Mouse (Mus musculus) stomach, embryonic 15.5 days (tissue): ENCODE results near the gene Add3. TPM values are rescaled to one million over a fixed set of nuclear protein-coding genes. Genes with fewer than 3 reads are reported as not detected.
A peak's percentile ranks its signal among the peaks of the same experiment; 100 is the strongest.

ENCODE experiments used
- ATAC-seq: fragments of 200-750 bp; cut with Nextera tagmentation; 2 replicates; pipeline ENCODE4 v1.8.0; 2017; ENCODE audit warnings: low read depth, moderate number of reproducible peaks, moderate TSS enrichment; ENCODE audit not compliant: insufficient read depth, low FRiP score
- H3K27ac ChIP-seq: fragments of 300-500 bp; sonication (generic); 2 replicates; pipeline ENCODE4 v1.5.1; 2015; ENCODE audit warnings: mild to moderate bottlenecking, inconsistent platforms
- H3K27me3 ChIP-seq: fragments of 300-500 bp; sonication (generic); replicated peaks from 2 replicates; pipeline ENCODE4 v1.6.1; 2015; ENCODE audit warnings: inconsistent platforms
- H3K36me3 ChIP-seq: fragments of 300-500 bp; sonication (generic); 2 replicates; pipeline ENCODE4 v1.6.1; 2015; ENCODE audit warnings: inconsistent platforms
- H3K4me1 ChIP-seq: fragments of 300-500 bp; sonication (generic); 2 replicates; pipeline ENCODE4 v1.6.1; 2015; ENCODE audit warnings: inconsistent platforms
- H3K4me2 ChIP-seq: fragments of 300-500 bp; sonication (generic); 2 replicates; pipeline ENCODE4 v1.6.1; 2015; ENCODE audit warnings: mild to moderate bottlenecking, inconsistent platforms
- H3K4me3 ChIP-seq: fragments of 300-500 bp; sonication (generic); replicated peaks from 2 replicates; pipeline ENCODE4 v1.5.1; 2015; ENCODE audit warnings: inconsistent platforms
- H3K9ac ChIP-seq: fragments of 300-500 bp; sonication (generic); 2 replicates; pipeline ENCODE4 v1.6.1; 2015; ENCODE audit warnings: inconsistent platforms
- H3K9me3 ChIP-seq: fragments of 300-500 bp; sonication (generic); 2 replicates; pipeline ENCODE4 v1.6.1; 2016; ENCODE audit warnings: inconsistent platforms
- whole genome bisulfite sequencing: fragments of 180-500 bp; shearing (Covaris S2); methylation state at CpG from one replicate; pipeline ENCODE4 v1.1.7; 2015; 5-methylcytosine and 5-hydroxymethylcytosine counted together
- polyA plus RNA-seq: library from polyadenylated mRNA; unstranded; fragments of >200 nt; fragmentation: Nextera tagmentation; extraction: Ambion mirVana; gene quantifications from 2 replicates; pipeline ENCODE4 v1.2.1, GENCODE M21; 2015

Gene Add3
- polyA plus RNA-seq, 1 experiment from 2014 or later, result 89.0 TPM

DNA sequence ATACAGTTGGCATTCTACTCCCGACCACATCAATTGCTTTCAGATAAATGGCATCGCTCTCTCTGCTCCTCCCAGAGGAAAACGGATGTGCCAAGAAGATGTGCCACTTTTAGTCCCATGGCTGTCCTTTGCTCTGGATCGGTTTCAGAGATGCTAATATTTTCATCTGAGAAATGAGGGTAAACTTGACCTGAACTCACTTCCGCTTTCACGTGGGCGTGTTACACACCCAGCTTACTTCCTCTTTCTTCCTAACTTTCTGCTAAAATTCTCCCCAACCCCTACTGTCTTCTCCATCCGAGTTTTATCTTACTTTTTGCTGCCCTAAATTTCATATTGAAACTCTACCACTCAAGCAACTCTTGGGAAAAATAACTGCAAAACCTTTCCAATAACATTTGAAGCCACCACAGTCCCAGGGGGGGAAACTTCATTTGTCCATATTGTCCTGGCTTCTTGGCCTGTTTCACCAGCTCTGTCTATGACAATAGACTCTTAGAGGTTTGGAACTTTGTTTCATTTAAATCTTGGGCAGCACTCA, 20.9 kb upstream of the Add3 start:
- no peak overlapping the region for H3K4me2 ChIP-seq
- H3K9me3 ChIP-seq, result no peaks in the 10 kb centered on the region
- H3K27me3 ChIP-seq, result no peaks in the 10 kb centered on the region
- H3K27ac ChIP-seq, result no peak overlapping the region
- no peak for ATAC-seq
- no peak overlapping the region for H3K4me3 ChIP-seq
- H3K36me3 ChIP-seq, result no peaks in the 10 kb centered on the region
- no peaks in the 10 kb centered on the region for H3K4me1 ChIP-seq
- H3K9ac ChIP-seq, result no peak overlapping the region
- WGBS, result 76% methylated on average over 8 of the region's 8 CpGs

GRCm38 (mm10) chr19:53120483-53120882, 19.8 kb upstream of the Add3 start:
- Histone ChIP-seq H3K9ac (no peak overlapping the region), H3K4me1 (no peaks in the 10 kb centered on the region), H3K27me3 (no peaks in the 10 kb centered on the region), H3K27ac (no peak overlapping the region), H3K4me3 (no peak overlapping the region), H3K4me2 (no peak overlapping the region), H3K36me3 (no peaks in the 10 kb centered on the region), H3K9me3 (no peaks in the 10 kb centered on the region)
- no peak for ATAC-seq
- 79% methylated on average over 3 of the region's 3 CpGs for WGBS

DNA sequence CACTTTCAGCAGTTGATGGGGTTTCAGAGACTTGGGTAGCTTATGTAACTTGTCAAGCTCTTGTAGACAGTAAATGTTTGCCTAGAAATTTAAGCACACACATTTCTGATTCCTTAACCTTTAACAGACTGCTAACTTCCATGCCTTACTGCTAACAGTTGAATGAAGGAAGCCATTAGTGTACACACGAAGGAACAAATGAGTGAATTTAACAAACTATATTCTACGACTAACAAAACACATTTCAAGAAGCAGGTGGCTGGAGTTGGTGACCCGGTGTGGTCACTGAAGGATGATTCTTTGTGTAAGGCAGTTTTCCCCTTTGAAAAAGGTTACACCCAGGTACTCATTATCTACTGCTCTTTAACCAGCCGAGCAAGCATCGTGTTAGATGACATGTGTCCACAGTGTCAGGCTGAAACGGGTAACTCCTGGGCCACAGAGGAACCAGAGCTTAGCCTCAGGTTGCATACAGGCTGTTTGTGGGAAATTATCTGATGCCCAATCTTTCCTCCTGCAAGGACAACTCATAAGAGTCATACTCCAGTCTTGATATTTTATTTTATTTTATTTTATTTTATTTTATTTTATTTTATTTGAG, 17.5 kb upstream of the Add3 start:
- H3K36me3 ChIP-seq, result no peaks in the 10 kb centered on the region
- 58% methylated on average over 6 of the region's 6 CpGs for WGBS
- H3K4me3 ChIP-seq, result no peak overlapping the region
- 0 out of 2 replicates have a peak, but pooled peaks cover 3% of the 10 kb centered on the region for H3K4me1 ChIP-seq
- no peaks in the 10 kb centered on the region for H3K9me3 ChIP-seq
- no peak overlapping the region for H3K9ac ChIP-seq
- H3K27me3 ChIP-seq, result no peaks in the 10 kb centered on the region
- H3K27ac ChIP-seq, result no peak overlapping the region
- no peak for ATAC-seq
- no peak overlapping the region for H3K4me2 ChIP-seq

DNA sequence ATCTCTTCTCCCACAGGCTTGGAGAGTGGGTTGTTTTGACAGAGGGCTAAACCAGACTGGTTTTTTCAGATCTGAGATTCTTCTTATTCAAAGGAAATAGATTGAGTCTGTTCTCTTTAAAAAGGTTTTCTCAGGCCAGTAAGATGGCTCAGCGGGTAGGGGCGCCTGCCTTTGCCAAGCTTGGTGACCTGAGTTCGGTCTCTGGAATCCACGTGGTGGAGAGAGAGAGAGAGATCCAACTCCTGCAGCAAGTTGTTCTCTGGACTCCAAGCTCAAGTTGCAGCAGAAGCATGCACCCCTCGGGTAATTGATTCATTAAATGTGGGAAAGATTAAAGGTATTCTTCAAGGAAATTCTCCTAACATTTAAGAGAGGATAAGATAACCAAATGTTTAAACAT, 16.9 kb upstream of the Add3 start:
- H3K36me3 ChIP-seq, result no peaks in the 10 kb centered on the region
- 59% methylated on average over 5 of the region's 5 CpGs for WGBS
- H3K9ac ChIP-seq, result no peak overlapping the region
- H3K27me3 ChIP-seq, result no peaks in the 10 kb centered on the region
- H3K27ac ChIP-seq, result no peak overlapping the region
- no peak for ATAC-seq
- H3K4me1 ChIP-seq, result peaks cover 7% of the 10 kb centered on the region; the same call in 1 of the 2 replicates
- H3K9me3 ChIP-seq, result no peaks in the 10 kb centered on the region
- no peak overlapping the region for H3K4me3 ChIP-seq
- H3K4me2 ChIP-seq, result no peak overlapping the region

DNA sequence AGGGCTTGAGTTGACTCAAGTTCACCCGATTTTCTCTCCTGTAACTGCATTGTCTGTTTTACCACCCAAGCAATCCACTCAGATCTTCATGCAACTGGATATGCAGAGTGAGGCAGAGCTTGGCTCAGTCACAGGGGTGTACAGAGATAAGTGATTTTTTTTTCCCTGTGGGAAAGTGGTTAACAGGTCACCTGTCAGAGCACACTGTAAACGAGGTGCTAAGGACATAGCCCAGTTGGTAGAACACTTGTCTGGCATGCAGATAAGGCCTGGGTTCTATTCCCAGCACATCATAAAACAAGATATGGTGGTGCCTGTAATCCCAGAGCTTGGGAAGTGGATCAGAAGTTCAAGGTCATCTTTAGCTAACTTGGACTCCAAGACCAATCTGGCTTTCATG, 14.6 kb upstream of the Add3 start:
- Histone ChIP-seq H3K27me3 (no peaks in the 10 kb centered on the region), H3K4me2 (no peak overlapping the region), H3K36me3 (no peaks in the 10 kb centered on the region), H3K9me3 (no peaks in the 10 kb centered on the region), H3K4me3 (no peak overlapping the region), H3K27ac (no peak overlapping the region), H3K4me1 (peaks cover 15% of the 10 kb centered on the region; the same call in 1 of the 2 replicates), H3K9ac (no peak overlapping the region)
- ATAC-seq, result no peak
- WGBS, result 62% methylated on average over 2 of the region's 2 CpGs

GRCm38 (mm10) chr19:53126546-53126945, 13.7 kb upstream of the Add3 start:
- no peak overlapping the region for H3K9ac ChIP-seq
- 88% methylated on average over 4 of the region's 4 CpGs for WGBS
- peak; percentile 12; the same call in 1 of the 2 replicates for ATAC-seq
- peaks cover 15% of the 10 kb centered on the region; the same call in 1 of the 2 replicates for H3K4me1 ChIP-seq
- H3K36me3 ChIP-seq, result no peaks in the 10 kb centered on the region
- H3K27me3 ChIP-seq, result no peaks in the 10 kb centered on the region
- no peak overlapping the region for H3K27ac ChIP-seq
- H3K4me3 ChIP-seq, result no peak overlapping the region
- no peak overlapping the region for H3K4me2 ChIP-seq
- H3K9me3 ChIP-seq, result no peaks in the 10 kb centered on the region

DNA sequence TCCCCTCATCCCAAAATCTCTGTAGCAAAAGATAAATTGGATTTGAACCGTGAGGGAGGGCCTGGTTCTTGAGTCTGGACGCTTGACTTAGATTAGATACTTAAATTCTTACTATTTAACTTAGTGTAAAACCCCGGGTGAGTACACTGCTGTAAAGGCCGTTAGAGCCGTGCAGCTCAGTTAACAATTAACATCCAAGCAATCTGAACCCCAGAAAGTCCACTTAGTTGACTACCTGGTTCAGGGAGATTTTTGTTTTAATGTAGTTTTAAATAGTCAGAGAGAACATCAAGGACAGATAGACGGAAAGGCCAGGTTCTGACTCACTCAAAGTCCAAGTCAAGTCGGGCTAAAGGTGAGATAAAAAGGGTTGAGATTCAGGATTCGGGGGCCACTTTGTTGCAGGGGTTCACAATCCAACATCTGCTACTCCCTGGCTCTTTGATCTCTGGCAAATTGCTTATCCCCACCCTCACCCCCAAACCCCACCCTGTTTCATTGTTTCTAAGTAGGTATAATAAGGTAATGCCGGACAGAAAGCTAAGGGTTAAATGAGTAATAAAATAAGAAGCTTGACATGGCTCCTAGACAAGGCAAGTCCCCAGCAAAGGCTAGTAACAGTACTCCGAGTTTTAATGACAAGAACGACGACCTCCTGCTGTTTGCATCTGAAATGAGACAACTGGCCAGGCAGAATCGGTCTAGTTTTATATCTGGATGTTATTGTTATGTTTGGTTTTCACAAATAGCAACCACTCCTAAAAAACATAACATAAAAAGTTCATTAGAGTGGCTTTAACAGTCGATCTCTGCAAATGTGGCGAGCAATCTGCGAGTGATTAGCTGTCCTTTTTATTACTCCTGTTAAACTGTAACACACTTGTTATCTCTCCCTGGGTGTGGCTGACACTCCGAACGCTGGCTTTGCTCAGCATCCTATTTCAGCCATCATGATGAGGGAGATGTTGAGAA, 12.6 kb upstream of the Add3 start:
- Histone ChIP-seq H3K4me1 (peaks cover 15% of the 10 kb centered on the region; the same call in 1 of the 2 replicates), H3K4me2 (no peak overlapping the region), H3K27me3 (no peaks in the 10 kb centered on the region), H3K4me3 (no peak overlapping the region), H3K27ac (no peak overlapping the region), H3K9me3 (no peaks in the 10 kb centered on the region), H3K36me3 (no peaks in the 10 kb centered on the region), H3K9ac (no peak overlapping the region)
- 38% methylated on average over 18 of the region's 18 CpGs for WGBS
- ATAC-seq, result no peak; the same call in 1 of the 2 replicates

DNA sequence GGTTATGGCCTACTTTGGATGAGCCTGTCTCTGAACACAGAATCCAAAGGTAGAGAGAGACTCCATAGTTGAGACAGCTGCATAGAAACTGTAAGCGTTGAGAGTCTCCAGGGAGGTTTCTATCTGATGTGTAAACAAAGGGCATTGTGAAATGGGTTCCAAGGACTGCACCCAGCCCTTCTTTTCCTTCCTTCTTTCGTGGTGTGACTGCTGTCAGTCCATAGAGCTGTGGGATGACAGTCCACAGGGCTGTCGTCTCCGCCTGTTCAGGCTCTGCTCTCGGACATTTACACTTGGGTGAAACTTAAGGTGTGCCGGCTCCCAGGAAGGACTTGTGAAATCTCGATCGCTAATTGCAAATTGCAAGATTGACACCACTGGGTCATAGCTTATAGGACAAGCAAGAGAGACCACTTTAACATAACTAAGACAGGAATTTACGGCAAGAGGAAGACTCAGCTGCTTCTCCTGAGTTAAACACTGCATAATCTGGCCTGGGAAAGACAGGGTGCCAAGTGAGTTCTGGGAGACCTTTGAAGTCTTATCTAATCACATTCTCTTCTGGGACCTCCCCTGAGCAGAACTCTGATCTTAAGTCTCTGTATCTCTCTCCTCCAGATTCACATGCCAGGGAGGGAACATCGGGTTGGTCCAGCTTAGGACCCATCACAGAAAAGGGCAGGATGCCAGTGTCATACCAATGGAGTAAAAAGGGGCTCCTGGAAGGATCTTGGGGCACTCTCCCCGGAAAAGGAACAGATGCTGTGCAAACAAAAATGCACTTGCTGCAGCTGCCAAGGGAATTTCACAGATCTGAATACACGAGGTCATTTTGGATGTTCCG, 11.5 kb upstream of the Add3 start:
- no peaks in the 10 kb centered on the region for H3K36me3 ChIP-seq
- no peak overlapping the region for H3K4me2 ChIP-seq
- H3K9me3 ChIP-seq, result no peaks in the 10 kb centered on the region
- WGBS, result 31% methylated on average over 13 of the region's 13 CpGs
- no peak overlapping the region for H3K9ac ChIP-seq
- no peak overlapping the region for H3K4me3 ChIP-seq
- H3K4me1 ChIP-seq, result peaks cover 15% of the 10 kb centered on the region; the same call in 1 of the 2 replicates
- H3K27ac ChIP-seq, result peak overlapping the region; percentile 31; the same call in 1 of the 2 replicates
- ATAC-seq, result peak; percentile 40; the same call in 1 of the 2 replicates
- no peaks in the 10 kb centered on the region for H3K27me3 ChIP-seq

GRCm38 (mm10) chr19:53130399-53131175, 9.7 kb upstream of the Add3 start:
- Histone ChIP-seq H3K4me2 (no peak overlapping the region), H3K9me3 (no peaks in the 10 kb centered on the region), H3K4me3 (no peak overlapping the region), H3K27me3 (no peaks in the 10 kb centered on the region), H3K36me3 (no peaks in the 10 kb centered on the region), H3K4me1 (peaks cover 15% of the 10 kb centered on the region; the same call in 1 of the 2 replicates), H3K27ac (0 out of 2 replicates have a peak overlapping the region, but pooled peaks have one; percentile 6), H3K9ac (no peak overlapping the region)
- peak; percentile 49; the same call in 1 of the 2 replicates for ATAC-seq
- 71% methylated on average over 16 of the region's 16 CpGs for WGBS

DNA sequence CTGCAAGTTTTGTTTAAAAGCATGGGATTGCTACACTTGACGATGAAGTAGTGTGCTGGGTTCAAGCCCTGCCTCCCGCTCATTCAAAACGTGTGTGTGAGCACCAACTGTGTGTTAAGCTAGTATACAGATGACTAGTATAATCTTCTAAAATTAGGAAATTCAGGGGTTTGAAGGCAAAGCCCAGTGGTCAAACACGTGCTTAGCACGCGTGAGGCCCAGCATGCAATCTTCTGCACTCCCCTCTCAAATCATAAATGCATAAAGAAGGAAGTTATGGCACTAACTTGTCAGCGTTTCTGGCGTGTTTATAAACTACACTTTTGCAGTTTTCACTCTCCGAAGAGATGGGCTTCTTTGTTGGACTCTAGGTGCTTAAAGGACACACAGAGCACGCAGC, 7.8 kb upstream of the Add3 start:
- WGBS, result 80% methylated on average over 10 of the region's 10 CpGs
- no peak for ATAC-seq
- no peak overlapping the region for H3K9ac ChIP-seq
- no peak overlapping the region for H3K4me3 ChIP-seq
- H3K4me2 ChIP-seq, result no peak overlapping the region
- H3K9me3 ChIP-seq, result no peaks in the 10 kb centered on the region
- no peaks in the 10 kb centered on the region for H3K36me3 ChIP-seq
- no peaks in the 10 kb centered on the region for H3K27me3 ChIP-seq
- H3K4me1 ChIP-seq, result peaks cover 15% of the 10 kb centered on the region; the same call in 1 of the 2 replicates
- no peak overlapping the region for H3K27ac ChIP-seq
